Mouse (Mus musculus): Measurements from ENCODE around the gene Dennd2a.

GRCm38 (mm10) chr6:39435875-39436274 is 121.8 kb downstream of the Dennd2a start:
- no peak for TF ChIP-seq CTCF (IDR thresholded peaks at IDR 0.05; ENCODE audit: extremely low read depth, insufficient read depth, insufficient read length, insufficient replicate concordance)
- no peak for TF ChIP-seq POLR2A (IDR thresholded peaks at IDR 0.05; ENCODE audit: low read depth, low read length)

All from spleen, adult 2 months (tissue).